Mouse (Mus musculus) MEL-GATA-1-ER (cell line): ENCODE data around the gene Birc7.
A peak's percentile ranks its signal among the peaks of the same experiment; 100 is the strongest.

Source experiments
- DNase-seq: peaks from one replicate; pipeline ENCODE4 v3.0.0-alpha.2; 2012; ENCODE audit warnings: low read depth; ENCODE audit errors: extremely low read depth

Birc7 gene

DNA sequence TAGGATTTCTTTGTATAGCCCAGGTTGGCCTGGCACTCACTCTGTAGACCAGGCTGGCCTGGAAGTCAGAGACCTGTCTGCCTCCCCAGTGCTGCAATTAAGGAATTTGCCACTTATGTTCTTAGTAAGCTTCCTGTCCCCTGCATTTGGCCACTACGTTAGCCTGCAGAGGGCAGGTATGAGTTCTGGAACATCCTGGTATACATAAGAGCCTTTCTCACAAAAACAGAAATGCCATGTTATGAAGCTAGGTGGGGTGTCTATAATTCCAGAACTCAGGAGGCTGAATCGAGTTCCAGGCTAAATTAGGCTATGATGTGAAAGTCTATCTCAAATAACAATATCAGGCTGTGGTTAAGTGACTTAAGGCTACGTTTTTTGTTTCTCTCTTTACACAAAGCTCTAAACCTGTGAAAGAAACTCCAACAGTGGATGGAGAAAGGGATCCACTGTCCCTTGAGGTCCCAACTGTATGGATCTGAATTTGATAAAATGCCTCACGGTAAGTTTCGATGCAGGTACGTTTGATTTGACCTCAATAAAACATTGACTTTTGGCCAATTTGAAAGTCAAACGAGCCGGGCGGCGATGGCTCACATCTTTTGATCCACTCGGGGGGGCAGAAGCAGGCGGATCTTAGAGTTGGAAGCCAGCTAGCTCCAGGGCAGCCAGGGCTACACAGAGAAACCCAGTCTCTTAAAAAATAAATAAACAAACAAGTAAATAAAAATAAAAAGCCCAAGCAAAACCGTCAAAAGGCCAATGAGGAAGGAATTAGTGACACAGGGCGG lies 37.5 kb downstream of the Birc7 start:
- DNase-seq = no peak

DNA sequence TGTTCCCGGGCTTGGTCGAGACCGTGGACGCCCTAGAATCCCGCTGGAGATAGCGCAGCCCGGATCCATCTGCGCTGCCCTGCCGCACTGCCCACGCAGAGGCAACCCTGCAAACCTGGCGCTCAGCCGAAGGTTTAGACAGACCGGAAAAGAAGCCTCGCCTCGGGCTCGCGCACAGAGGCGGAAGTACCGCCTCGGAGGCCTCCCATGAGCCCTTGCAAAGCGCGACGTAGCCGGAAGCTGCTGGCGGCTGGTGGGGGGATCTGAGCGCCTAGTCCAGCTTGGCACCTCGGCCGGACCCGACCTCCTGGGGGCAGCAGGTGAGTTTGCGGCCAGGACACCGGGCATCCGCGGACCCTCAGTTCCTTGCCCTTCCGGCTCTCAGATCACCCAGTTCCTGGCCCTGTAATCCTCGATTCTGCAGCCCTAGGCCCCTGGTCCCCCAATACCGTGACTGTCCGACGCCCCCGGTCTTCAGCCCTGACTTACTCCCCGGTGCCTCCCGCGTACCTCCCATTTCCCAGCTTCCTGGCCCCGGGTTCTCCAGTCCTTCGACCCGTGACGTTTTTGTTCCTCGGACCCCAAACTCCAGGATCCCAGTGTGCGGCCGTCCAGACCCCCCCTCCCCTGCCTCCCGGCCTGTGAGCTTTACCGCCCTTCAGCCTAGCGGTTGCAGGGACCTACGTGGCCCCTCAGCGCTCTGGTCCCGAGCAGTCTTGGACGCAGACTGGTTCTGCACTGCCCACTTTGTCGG lies 38.4 kb downstream of the Birc7 start, which contains the start of gene Arfgap1:
Arfgap1 (plus strand) TSS at position 216 of the 754 bp plus-strand sequence.
- DNase-seq = peak; percentile 69

GRCm38 (mm10) chr2:180981133-180981532 lies 52.3 kb downstream of the Birc7 start:
- DNase-seq = no peak
